Mouse (Mus musculus): ENCODE results near the gene Kcnn4.

DNA sequence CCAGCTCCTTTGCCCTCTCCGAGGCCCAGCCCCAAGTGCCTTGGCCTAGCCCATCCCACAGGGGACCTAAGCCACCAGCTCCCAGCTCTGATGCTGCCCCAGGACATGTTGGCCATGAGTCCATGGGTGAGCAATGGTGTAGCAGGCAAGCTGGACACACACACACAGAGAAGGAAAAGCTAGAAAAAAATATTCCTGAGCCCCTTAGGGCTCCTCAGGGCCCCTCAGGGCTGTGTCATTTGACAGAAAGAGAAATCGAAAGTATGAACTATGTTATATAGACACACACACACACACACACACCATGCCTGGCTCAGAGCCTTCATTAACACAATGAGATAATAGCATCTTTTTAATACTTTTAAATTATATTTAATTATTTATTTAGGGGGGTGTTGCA is 10.3 kb downstream of the Kcnn4 start:
- TF ChIP-seq CTCF (IDR thresholded peaks at IDR 0.05; ENCODE audit: extremely low read depth, insufficient read depth, insufficient read length, insufficient replicate concordance), result no peak
- TF ChIP-seq POLR2A (IDR thresholded peaks at IDR 0.05; ENCODE audit: low read depth, low read length), result no peak
